Mouse (Mus musculus): Measurements from ENCODE around the gene Aqr. TPM values are rescaled to one million over a fixed set of nuclear protein-coding genes. Genes with fewer than 3 reads are reported as not detected.

Aqr gene
- total RNA-seq, 2 experiments from 2014 or later: 74.2 to 74.9 TPM

DNA sequence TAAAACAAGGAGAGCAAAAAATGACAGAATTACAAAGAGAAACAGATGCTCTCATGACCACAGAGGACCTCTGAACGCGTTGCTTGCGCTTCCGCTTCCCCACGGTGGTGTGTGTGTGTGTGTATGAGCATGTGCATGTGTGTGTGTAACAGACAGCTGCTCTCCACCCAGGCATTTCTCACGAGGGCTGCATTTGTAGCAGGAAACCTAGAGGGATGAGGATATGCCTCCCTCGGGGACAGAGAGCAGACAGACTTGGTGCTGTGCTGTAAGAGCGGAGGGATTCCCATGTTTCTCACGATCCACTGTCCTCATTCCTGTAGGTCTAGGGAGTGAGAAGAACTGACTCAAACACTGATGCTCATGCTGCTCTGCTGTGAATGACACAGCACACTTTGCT lies 93.2 kb downstream of the Aqr start:
- no peak for ATAC-seq (replicated peaks; ENCODE audit: low FRiP score, low TSS enrichment, poor library complexity, severe bottlenecking)

DNA sequence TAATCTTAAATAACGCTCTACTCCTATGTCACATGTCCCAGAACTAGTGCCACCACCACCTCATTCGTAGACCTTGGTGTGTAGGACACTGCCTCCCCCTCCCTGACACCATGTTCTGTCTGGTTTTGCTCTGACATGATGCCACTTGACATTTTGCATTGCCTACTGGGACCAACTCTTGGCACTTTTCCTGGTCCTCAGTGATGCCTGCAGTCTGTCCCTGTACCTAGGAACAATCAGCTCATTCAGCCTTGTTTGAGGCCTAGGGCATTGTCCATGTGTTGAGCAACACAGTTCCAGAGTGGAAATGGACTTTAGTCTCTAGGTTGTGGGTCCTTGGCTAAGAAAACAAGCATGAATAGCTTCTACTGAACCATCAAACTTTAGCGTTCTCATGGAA lies 97.0 kb downstream of the Aqr start:
- ATAC-seq (replicated peaks; ENCODE audit: low FRiP score, low TSS enrichment, poor library complexity, severe bottlenecking): no peak

DNA sequence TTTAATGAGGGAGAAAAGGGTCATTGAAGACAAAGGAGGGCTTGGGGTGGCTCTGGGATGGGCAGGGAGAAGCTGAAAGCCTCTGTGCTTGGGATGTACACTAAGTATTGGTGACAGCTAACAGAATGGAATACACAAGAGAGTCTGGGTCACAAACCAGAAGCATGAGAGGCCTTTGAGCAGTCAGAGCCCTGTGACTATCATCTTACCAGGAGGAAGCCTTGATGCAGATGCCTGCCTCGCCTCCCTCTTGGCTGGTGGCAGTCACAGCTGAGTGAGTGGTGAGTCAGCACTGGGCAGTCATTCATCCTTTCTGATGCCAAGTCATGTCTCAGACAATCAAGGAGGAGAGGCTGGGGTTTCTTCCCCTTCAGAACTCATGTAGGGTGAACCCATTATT lies 99.6 kb downstream of the Aqr start:
- no peak for ATAC-seq (replicated peaks; ENCODE audit: low FRiP score, low TSS enrichment, poor library complexity, severe bottlenecking)

DNA sequence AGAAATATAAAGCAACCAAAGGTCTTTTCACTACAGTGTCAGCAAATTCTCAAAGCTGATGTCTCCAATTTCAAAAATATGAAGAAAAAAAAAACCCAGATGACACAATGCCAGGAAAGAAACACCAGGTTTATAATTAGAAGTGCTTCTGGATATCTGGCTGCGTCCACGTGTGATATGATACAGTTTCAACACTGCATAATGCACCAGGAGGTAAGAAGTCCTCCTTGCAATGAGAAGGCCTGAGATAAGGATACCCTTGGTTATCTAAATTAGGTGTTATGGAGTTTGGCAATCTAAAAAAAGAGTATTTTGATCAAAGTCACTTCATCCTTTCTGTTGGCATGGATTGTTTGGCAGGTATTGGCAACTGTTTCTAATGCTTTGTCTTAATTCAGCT lies 114.9 kb downstream of the Aqr start:
- no peak for ATAC-seq (replicated peaks; ENCODE audit: low FRiP score, low TSS enrichment, poor library complexity, severe bottlenecking)

DNA sequence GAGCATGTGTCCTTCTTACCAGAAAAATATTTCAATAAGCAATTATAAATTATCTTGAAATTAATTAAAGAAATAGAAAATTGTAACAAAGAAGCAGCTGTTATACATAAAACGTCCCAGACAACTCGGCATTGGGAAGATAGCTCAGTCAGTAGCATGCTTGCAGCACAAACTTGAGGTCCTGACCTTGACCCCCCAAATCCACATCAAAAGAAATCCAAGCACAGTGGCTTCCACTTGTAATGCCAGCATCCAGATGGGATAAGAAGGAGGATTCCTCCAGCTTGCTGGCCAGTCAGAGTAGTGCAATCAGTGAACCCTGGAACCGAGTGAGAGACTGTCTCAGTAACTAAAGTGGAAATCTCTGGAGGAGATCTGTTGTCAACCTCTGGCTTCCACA lies 120.6 kb downstream of the Aqr start:
- no peak for ATAC-seq (replicated peaks; ENCODE audit: low FRiP score, low TSS enrichment, poor library complexity, severe bottlenecking)

DNA sequence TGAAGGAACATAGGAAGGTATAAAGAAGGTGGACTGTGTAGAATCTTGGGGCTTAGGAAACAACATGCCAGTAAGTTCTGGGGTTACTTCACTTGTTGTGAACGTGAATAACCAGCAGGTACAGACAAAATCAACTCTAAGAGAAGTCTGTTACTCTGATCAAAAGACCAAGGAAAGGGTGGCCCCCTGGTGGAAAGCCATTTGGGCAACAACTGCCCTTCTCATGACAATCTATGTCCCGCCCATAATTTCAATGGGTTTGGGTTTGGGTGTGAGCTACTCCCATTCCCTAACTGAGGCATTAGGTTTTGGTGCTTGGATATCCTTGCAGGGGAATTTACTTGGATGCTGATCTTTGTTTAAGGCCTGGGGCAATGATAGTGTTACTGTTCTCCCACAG lies 122.8 kb downstream of the Aqr start:
- ATAC-seq (replicated peaks; ENCODE audit: low FRiP score, low TSS enrichment, poor library complexity, severe bottlenecking): no peak

DNA sequence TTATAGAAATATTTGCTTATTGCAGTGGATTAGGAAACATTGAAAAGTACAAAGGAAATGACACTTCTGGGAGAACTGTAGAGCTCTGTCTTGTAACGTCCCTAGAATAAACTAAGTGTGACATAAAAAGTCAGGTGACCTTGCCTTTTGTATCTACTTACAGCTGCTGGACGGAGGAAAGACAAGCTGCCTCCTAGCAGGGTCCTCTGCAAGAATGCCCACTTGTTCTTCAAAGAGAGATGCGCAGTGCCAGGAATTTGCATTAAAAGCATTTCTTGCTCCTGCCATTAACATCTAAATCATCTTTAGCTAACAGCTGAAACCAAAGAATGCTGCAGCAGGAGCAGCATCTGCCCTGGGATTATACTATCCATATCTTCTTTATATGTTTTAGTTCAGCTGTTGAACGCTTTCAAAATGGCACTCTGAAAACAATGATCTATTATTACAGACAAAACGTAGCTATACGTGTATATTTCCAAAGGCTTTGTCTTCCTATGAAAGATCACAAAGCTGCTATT lies 126.7 kb downstream of the Aqr start:
- no peak for ATAC-seq (replicated peaks; ENCODE audit: low FRiP score, low TSS enrichment, poor library complexity, severe bottlenecking)

DNA sequence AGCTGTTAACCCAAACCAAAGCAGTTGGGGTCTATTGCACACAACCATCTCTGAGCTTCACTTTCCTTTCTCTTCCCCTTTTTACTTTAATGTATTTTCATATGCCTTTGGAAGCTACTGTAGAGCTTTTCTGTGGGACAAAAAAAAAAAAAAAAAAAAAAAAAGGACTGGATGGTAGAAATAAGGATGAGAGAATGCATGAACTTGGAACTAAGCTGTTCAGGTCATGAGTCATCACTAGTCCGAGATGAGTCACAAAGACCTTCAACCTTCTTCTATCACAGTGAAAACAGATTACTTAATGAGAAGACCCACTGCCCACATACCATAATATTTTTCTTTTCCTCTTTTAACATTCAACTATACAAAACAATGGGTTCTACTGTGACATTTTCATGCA lies 127.2 kb downstream of the Aqr start:
- no peak for ATAC-seq (replicated peaks; ENCODE audit: low FRiP score, low TSS enrichment, poor library complexity, severe bottlenecking)

DNA sequence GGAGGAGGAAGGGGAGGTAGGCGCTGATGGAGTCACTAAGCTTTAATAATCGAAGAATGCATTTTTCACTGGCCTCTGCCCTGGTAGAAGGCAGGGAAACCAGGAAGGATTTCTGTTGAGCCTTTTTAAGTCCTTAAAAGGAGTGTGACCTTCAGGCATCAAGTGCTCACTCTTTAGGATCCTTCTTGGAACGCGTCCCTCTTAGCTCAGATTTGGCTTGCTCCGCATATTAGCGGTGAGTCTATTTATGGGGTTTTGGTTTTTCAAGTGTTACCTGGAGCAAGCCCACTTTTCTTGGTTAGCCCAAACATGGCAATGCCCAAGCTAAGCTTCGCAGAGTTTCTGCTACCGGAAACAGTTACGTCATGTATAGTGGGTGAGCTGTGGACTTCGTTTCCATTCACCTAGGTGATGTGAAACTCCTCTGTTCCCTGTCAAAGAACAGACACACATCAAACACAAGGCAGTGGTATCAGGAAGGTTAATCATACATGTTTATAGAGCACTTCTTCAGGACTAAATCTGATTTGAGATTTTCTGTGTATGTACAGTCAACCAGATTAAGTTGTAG lies 128.5 kb downstream of the Aqr start:
- no peak for ATAC-seq (replicated peaks; ENCODE audit: low FRiP score, low TSS enrichment, poor library complexity, severe bottlenecking)

DNA sequence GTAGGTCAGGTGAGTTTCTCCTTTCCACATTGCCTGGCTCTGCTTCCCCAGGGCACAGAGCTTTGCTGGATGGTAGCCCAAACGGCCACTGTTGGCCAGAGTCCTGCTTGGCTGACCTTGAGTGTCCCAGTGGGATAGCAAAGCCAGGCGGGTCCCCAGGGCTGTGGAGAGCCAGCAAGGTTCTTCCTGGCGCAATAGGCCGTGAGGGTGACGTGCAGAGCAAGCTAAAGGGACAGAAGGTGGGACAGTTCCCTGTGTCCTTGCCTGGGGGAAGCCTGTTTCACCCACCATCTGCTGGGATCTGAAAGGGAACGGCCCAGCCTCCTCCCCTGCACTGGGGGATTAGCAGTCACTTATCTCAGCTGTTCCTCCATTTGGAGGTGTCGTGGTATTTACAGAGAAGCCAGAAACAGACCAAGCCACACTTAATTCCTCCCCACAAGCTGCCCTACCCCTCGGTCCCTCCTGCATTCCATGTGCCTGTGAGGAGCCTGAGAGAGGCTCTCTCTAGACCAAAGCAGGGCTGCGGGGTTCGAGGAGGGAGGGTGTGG lies 129.4 kb downstream of the Aqr start:
- ATAC-seq (replicated peaks; ENCODE audit: low FRiP score, low TSS enrichment, poor library complexity, severe bottlenecking): no peak

DNA sequence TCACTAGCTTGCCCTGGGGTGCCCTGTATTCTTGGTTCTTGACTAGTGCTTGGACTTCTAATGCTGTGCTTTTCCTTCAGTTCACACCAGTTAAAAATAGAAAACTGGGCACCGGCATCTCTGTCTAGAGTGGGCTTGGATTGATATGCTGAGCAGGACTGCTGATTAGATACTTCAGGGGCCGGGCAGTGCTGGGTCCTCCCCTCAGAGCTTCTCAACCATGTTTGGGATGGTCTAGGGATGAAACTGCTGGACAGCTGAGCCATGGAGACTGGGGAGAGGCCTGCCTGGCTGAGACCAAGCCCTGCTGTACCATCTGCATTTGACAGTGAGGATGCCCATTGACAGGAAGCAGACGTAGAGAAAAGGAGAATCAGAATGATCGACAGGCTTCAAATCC lies 132.7 kb downstream of the Aqr start:
- ATAC-seq (replicated peaks; ENCODE audit: low FRiP score, low TSS enrichment, poor library complexity, severe bottlenecking): no peak

DNA sequence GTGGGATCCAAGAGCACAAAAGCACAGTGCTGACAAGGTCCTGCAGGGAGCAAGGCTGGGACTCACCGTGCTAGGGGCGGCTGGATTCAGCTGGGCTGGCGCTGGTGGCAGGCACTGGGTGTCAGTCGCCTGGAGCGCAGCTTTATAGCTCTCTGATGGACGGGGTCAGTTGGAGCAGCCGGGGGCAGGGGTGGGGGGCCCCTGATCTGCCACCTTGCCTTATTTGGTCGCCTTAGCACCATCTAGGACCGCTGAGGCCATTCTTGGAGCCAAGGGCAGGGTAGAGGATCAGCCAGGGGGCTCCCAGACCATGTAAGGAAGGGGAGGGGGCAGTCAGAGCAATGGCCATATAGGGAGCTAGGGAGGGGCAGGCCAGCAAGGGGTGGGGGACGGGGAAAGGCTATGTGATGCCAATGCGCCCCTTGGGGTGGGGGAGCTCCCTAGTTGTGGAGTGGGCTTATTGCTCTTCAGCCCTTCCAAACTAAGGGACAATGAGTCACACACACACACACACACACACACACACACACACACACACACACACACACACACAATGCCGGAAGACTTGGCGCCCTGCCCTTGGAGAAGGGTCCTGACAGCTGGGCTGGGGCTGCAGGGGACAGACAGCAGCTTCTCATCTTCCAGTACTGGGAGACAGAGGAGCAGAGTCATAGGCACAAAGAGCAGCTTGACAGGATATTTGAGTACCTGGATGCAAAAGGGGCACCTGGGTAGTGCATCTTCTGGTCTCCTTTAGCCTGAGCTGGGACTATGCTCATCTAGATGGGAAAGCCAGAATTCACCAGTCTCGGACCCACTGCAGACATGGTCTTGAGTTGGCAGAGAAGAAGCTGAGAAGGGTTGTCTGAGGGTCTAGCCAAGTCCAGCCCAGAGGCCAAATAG lies 133.9 kb downstream of the Aqr start, which contains the start of gene Actc1:
Gene Actc1 (minus strand): TSS at position 853 of the 903 bp plus-strand sequence.
- no peak for ATAC-seq (replicated peaks; ENCODE audit: low FRiP score, low TSS enrichment, poor library complexity, severe bottlenecking)

DNA sequence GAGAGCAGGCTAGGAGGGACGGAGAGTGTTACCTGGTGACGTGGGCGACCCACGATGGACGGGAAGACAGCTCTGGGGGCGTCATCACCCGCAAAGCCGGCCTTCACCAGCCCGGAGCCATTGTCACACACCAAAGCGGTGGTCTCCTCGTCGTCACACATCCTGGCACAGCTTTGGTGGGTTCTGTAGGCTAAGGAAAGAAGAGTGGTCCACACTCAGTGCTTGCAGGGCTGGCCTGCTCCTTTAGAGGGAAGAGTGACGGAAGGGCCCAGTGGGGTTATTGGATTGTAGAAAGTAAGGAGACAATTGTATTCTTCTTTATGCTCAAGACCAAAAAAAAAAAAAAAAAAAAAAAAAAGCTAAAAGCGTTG lies 135.0 kb downstream of the Aqr start:
- no peak for ATAC-seq (replicated peaks; ENCODE audit: low FRiP score, low TSS enrichment, poor library complexity, severe bottlenecking)

Other genes starting within 250 kb of the Aqr start
- gene Gjd2, start 173.4 kb downstream of the Aqr start, total RNA-seq (2014; fragmentation: Nextera tagmentation): not detected in 2 replicates
- gene Gjd2, start 173.4 kb downstream of the Aqr start, total RNA-seq (2017): not detected in 2 replicates
- gene Actc1, start 133.5 kb downstream of the Aqr start, total RNA-seq (2014; fragmentation: Nextera tagmentation): not detected in 2 replicates
- not detected in 2 replicates for gene Actc1, start 133.5 kb downstream of the Aqr start, total RNA-seq (2017)
- gene Zfp770, start 14.4 kb upstream of the Aqr start, total RNA-seq (2014; fragmentation: Nextera tagmentation): 13.0 and 18.2 TPM in 2 replicates
- 10.9 and 11.5 TPM in 2 replicates for gene Zfp770, start 14.4 kb upstream of the Aqr start, total RNA-seq (2017)